Mouse (Mus musculus) heart, adult 18-20 months (tissue): ENCODE measurements around the gene Pafah1b1. TPM values are rescaled to one million over a fixed set of nuclear protein-coding genes. Genes with fewer than 3 reads are reported as not detected.

Source experiments
- DNase-seq, 2 experiments: peaks; one replicate each; pipeline ENCODE4 v3.0.0; 2021 to 2022; ENCODE audit warnings: mixed read lengths in 1 of 2
- total RNA-seq, 2 experiments: library from RNA; stranded (reverse); gene quantifications; 2 replicates each; pipeline ENCODE4 v1.2.3; 2021

Gene Pafah1b1
- total RNA-seq, 2 experiments from 2014 or later: 195 to 223 TPM

- no peak for DNase-seq
These were observed 62.2 kb downstream of the Pafah1b1 start for GRCm38 (mm10) chr11:74662221-74662620.

GRCm38 (mm10) chr11:74661641-74662040 is 62.8 kb downstream of the Pafah1b1 start:
- DNase-seq: no peak

DNA sequence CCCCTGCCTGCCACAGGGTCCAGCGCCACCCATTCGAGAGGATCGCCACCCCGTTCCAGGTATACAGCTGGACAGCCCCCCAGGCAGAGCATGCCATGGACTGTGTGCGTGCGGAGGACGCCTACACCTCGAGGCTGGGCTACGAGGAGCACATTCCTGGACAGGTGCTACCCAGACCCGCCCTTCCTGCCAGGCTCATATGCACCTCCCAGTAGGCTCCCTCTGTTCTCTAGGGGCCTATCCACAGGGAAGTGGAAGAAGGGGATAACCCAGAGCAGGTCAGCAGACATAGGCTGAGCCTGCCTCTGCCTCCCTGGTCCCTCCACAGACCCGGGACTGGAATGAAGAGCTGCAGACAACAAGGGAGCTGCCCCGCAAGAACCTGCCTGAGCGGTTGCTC is 64.1 kb downstream of the Pafah1b1 start:
- DNase-seq: no peak

DNA sequence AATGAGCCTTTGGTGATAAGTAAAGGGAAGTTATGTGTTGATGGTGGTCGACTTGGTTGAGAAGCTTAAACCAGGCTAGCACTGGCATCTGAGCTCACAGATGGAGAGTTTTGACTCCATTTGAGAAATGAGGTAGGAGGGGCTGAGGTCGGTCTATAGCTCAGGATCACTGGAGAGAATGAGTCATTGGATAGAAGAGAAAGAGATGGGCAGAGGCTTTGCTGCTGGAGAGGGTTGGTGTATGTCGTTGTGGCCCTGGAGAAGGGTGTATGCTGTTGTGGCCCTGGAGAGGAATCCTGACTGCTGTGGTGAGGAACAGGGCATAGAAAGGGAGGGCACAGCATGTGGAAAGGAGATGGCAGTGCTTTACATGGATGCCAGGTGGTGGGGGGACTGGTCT is 68.5 kb downstream of the Pafah1b1 start:
- DNase-seq: no peak

GRCm38 (mm10) chr11:74653385-74653784 is 71.1 kb downstream of the Pafah1b1 start:
- peak; percentile 48 to 59 for DNase-seq

DNA sequence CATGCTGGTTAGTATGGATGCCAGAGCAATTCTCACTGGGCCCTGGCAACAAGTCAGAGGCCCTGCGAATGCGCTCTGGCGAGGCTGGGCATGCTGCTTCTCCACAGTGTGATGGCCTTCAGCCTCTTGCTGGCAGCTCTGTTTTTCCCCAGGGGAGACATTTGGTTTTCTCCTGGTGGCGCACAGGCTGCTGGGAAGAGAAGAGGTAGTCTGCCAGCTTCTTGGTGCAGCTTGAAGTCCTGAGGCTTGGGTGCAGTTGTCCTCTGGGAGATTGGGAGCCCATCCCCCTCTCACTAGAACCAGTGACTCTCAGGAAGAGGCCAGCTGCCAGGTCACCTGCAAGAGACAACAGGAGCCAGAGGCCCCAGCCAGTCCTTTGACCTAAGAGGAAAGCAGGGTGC is 71.7 kb downstream of the Pafah1b1 start:
- peak; percentile 68 to 76 for DNase-seq

DNA sequence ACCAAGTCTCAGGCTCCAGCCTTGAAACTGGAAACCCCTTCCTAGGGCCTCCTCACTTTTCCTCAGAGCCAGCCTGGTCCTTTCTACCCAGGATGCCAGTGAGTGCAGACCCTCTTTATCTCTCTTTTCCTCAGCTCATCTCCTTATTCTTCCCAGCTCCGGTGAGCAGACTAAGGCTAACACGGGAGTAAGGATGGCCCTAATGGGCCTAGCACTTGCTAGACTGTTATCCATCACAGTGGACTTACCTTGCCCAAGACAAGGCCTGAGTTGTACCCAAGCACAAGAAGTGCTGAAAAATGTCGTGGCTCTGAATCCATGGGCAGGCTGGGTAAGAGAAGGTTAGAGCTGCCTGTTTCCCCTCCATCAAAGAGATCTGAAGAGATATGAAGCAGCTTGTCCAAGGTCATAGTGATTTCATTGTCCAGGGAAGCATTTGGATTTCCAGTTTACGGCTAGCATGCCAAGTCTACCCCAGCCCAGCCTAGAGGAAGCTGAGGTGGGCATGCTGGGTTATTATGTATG is 73.8 kb downstream of the Pafah1b1 start:
- peak in 1 of 2 experiments; percentile 7 for DNase-seq

DNA sequence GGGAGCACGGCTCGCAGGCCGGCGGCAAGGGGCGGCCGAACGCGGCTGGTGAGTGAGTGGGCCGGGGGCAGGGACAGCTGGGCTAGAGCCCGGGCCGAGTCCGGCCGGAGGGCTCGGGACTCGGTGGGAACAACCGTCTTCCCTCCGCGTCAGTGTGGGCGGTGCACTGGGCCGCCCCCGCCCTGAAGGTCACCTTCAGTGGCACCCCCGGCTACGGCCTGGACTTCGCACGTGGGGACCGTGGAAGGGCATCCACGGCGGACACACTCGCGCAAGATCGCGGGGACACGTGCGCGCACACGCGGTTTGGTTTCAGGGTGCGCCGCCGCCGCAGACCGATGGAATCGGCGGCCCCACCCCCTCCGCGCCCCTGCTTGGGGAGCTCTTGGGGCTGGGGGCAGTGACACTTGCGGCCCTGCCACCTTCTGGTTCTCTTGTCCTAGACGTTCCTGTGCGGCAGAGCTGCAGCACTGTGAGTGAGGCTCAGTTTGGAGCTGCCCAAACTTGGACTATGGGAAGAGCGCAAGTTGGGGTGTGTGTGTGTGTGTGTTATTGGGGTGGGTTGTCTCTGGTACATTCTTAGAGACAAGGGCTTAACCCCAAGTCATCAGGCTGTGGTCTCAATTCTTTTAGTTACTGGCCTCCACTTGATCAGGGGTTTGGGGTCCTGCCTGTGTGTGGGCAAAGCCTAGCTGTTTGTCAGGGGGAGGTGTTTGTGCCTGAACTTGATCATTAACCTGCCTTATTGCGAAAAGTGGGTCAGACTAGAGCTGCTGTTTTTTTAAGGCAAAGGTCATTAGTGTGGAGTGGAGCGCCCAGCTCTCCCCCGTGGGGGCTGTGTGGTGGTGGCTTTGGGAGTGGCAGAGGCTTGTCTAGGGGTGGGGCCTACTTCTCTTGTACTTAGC is 74.6 kb downstream of the Pafah1b1 start:
- DNase-seq: peak; percentile 35

- DNase-seq: peak; percentile 99 to 100
These were observed 75.3 kb downstream of the Pafah1b1 start, which contains the start of gene Cluh for GRCm38 (mm10) chr11:74649095-74649646. Gene Cluh (plus strand): TSS chr11:74649495.

DNA sequence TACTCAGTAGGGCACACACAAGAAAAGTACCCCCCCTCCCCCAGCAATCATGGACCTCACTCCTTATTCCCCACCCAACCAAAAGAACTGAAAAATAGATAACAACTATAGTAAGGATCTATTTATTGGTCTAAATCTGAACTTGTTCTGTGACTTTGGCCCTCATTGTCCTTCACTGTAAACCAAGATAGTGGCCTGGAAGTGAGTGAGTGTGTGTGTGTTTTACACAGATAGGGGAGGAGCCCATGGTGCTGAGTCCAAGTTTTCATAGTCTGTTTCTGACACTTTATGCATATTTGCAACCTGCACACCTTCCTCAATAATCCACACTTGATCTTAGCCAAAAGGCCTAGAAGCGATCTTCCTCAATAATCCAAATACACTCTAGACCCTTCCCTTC is 75.8 kb downstream of the Pafah1b1 start:
- DNase-seq: no peak

- DNase-seq: peak; percentile 18
These were observed 76.5 kb downstream of the Pafah1b1 start for GRCm38 (mm10) chr11:74647966-74648365.

DNA sequence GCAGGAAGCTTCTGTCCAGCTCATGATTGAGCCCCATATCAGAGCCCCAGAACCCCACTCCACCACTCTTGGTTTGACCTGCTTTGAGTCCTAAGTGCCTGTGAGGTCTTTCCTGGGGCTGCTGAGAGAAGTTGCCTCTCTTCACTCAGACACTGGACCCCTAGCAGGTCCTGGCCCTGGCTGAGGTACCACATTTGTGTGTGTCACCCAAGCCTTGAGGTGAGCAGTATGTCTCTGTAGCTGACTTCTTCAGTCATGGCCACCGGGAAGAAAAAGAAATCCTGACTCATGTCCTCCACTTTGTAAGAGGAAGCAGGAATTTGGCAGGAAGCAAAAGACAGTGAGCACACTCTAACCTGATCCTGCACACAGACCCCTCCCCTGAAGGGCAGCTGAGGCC is 84.8 kb downstream of the Pafah1b1 start:
- no peak for DNase-seq

GRCm38 (mm10) chr11:74638791-74639411 is 85.6 kb downstream of the Pafah1b1 start:
- DNase-seq: peak; percentile 23 to 33

- peak; percentile 84 to 88 for DNase-seq
These were observed 86.3 kb downstream of the Pafah1b1 start for GRCm38 (mm10) chr11:74637971-74638790.

DNA sequence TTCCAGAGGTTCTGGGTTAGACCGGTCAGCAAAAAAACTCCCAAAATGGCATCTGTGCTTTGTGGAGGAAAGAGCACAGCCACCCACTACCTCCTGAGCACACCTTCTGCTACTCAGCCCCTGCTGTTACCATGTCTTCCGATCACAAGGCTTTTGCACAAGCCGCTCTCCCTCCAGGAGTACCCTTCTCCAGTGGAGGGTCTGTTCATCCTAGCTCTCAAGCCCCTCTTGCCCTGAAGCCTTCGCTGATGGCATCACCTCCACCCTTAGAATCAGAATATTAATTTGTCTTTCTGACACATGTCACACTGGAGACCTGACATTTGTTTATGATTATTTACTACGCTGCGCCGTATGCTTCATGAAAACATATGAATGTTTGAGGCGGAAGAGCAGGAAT is 87.0 kb downstream of the Pafah1b1 start:
- no peak for DNase-seq

DNA sequence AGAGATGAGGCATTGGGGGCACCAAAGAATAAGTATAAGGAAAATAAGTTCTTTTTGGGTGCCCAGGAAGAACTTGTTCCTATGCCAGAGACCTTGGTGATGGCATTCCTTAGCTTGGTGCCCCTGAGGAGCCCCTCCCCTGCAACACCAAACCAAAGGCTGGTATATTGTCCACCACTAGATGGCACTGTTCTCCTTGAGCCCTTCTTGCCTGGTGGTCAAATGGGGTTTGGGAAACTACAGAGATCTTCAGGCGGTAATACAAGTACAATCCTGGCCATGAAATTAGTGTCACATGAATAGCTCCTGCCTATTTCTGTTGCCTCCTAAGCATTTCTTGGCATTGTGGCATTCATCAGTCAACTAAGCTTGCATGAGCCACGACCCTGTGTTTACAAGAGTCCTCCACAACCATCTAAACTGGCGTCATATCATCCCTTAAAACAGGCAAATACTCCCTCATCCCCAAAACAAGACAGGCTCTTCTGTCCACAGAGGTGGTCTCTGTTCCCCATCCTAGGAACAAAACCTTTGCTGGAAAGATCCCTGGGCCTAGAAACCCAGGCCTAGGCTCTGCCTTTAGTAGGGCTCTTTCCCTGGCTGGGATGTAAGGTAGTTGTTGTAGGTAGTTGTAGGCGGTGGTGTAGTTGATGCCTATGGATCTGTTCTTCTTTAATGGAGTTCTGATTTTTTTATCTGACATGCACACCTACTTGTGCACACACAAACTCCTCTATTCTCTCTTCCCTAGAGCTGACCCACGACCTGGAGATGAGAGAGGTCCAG is 89.8 kb downstream of the Pafah1b1 start:
- DNase-seq: peak; percentile 70 to 83

DNA sequence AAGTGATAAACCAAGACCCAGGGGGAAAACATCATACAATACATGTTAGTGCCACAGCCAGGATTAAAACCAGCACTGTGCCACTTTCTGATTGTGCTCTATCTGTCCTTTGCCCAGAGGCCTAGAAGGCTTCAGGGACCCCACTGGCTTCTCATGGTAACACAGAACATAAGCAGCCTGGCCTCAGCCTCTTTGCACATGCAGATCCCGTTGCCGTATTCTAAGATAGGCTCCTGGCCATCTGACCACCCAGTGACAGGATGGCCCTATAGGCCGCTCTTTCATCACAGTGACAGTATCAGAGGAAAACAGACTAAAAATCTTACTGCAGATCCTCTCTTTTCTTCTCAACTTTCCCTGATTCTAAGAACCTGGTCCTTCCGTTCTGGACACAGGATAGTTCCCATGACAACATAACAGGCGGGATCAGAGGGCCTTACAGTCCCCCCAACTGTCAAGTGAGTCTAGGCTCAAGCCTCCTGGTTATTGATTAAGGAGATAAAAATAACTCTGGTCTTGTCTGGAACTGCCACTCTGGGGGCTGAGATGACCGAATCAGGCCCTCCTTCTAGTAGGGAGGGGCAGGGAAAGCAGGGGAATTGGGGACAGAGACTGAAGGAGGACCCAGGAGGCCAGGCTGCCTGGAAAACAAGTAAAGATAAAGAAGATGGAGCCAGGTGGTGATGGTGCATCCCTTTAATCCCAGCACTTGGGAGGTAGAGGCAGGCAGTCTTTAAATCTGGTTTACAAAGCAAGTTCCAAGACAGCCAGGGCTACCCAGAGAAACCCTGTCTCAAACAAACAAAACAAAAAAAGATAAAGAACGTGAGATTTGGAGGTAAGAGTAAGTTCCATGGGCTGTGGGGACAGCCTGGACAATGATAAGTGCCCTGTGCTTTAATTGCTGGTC is 92.3 kb downstream of the Pafah1b1 start:
- DNase-seq: no peak

- no peak for DNase-seq
These were observed 97.0 kb downstream of the Pafah1b1 start for GRCm38 (mm10) chr11:74627481-74627880.

- DNase-seq: no peak
These were observed 99.1 kb downstream of the Pafah1b1 start for GRCm38 (mm10) chr11:74625333-74625732.
